Mouse (Mus musculus) forebrain, embryonic 11.5 days (tissue): ENCODE measurements at regions not wholly inside any gene's neighbourhood (a gene's known extent, or its start where the extent isn't known, plus 50 kb on each side); places are given as distances from the start of the nearest gene placed in this dataset.
A peak's percentile ranks its signal among the peaks of the same experiment; 100 is the strongest.

Experiments
- ATAC-seq: fragments of 200-750 bp; cut with Nextera tagmentation; replicated peaks from 2 replicates; pipeline ENCODE4 v1.8.0; 2017; ENCODE audit warnings: moderate TSS enrichment; ENCODE audit not compliant: low FRiP score
- DNase-seq: peaks from one replicate; pipeline ENCODE4 v3.0.0-alpha.2; 2017; ENCODE audit warnings: low spot score
- H3K27ac ChIP-seq: fragments of 300-500 bp; sonication (generic); 2 replicates; pipeline ENCODE4 v1.5.1; 2014; ENCODE audit warnings: low read depth, low read length
- H3K27me3 ChIP-seq: fragments of 300-500 bp; sonication (generic); 2 replicates; pipeline ENCODE4 v1.6.1; 2014; ENCODE audit warnings: mild to moderate bottlenecking, low read length, mixed read lengths; ENCODE audit not compliant: control insufficient read depth, insufficient read depth
- H3K36me3 ChIP-seq: fragments of 300-500 bp; sonication (generic); 2 replicates; pipeline ENCODE4 v1.6.1; 2014; ENCODE audit warnings: mild to moderate bottlenecking, low read length, moderate library complexity, mixed read lengths; ENCODE audit not compliant: control insufficient read depth, insufficient read depth
- H3K4me1 ChIP-seq: fragments of 300-500 bp; sonication (generic); replicated peaks from 2 replicates; pipeline ENCODE4 v1.6.1; 2014; ENCODE audit warnings: low read length, mixed read lengths; ENCODE audit not compliant: control insufficient read depth, insufficient read depth
- H3K4me2 ChIP-seq: fragments of 300-500 bp; sonication (generic); 2 replicates; pipeline ENCODE4 v1.6.1; 2014; ENCODE audit warnings: low read depth, mild to moderate bottlenecking, low read length, moderate library complexity, mixed read lengths; ENCODE audit not compliant: severe bottlenecking
- H3K4me3 ChIP-seq: fragments of 300-500 bp; sonication (generic); 2 replicates; pipeline ENCODE4 v1.5.1; 2014; ENCODE audit warnings: low read depth, low read length
- H3K9ac ChIP-seq: fragments of 300-500 bp; sonication (generic); 2 replicates; pipeline ENCODE4 v1.6.1; 2014; ENCODE audit warnings: low read length
- H3K9me3 ChIP-seq: fragments of 300-500 bp; sonication (generic); 2 replicates; pipeline ENCODE4 v1.6.1; 2016; ENCODE audit warnings: low read length, mixed read lengths; ENCODE audit not compliant: control insufficient read depth
- WGBS: fragments of 180-500 bp; shearing (Covaris S2); extraction: QIAGEN DNeasy Blood & Tissue Kit; methylation state at CpG from one replicate; pipeline ENCODE4 v1.1.7; 2014; 5-methylcytosine and 5-hydroxymethylcytosine counted together

- DNase-seq (no peak), ATAC-seq (no peak)
- H3K4me3 ChIP-seq = no peak overlapping the region
- no peaks in the 10 kb centered on the region for H3K9me3 ChIP-seq
- H3K27ac ChIP-seq = no peak overlapping the region
- 71% methylated on average over 2 of the region's 2 CpGs for WGBS
- no peak overlapping the region for H3K9ac ChIP-seq
- H3K4me2 ChIP-seq = no peak overlapping the region
- no peaks in the 10 kb centered on the region for H3K4me1 ChIP-seq
- no peaks in the 10 kb centered on the region for H3K36me3 ChIP-seq
- no peaks in the 10 kb centered on the region for H3K27me3 ChIP-seq
Observed at GRCm38 (mm10) chr8:15734461-15734860, 688.6 kb upstream of the BB014433 start.

GRCm38 (mm10) chr8:15731324-15731723 is 685.4 kb upstream of the BB014433 start:
- H3K4me2 ChIP-seq = no peak overlapping the region
- ATAC-seq (no peak), DNase-seq (no peak)
- no peak overlapping the region for H3K4me3 ChIP-seq
- no peaks in the 10 kb centered on the region for H3K9me3 ChIP-seq
- H3K9ac ChIP-seq = no peak overlapping the region
- WGBS = 85% methylated on average over 2 of the region's 2 CpGs
- H3K36me3 ChIP-seq = no peaks in the 10 kb centered on the region
- no peak overlapping the region for H3K27ac ChIP-seq
- no peaks in the 10 kb centered on the region for H3K27me3 ChIP-seq
- no peaks in the 10 kb centered on the region for H3K4me1 ChIP-seq

- Histone ChIP-seq H3K36me3 (no peaks in the 10 kb centered on the region), H3K4me1 (no peaks in the 10 kb centered on the region), H3K4me2 (no peak overlapping the region), H3K27me3 (no peaks in the 10 kb centered on the region), H3K4me3 (no peak overlapping the region), H3K9me3 (no peaks in the 10 kb centered on the region), H3K27ac (no peak overlapping the region), H3K9ac (no peak overlapping the region)
- 0% methylated on average over 1 of the region's 1 CpGs for WGBS
- ATAC-seq (no peak), DNase-seq (peak; percentile 66)
Observed at GRCm38 (mm10) chr8:15729075-15729474, 683.2 kb upstream of the BB014433 start.

DNA sequence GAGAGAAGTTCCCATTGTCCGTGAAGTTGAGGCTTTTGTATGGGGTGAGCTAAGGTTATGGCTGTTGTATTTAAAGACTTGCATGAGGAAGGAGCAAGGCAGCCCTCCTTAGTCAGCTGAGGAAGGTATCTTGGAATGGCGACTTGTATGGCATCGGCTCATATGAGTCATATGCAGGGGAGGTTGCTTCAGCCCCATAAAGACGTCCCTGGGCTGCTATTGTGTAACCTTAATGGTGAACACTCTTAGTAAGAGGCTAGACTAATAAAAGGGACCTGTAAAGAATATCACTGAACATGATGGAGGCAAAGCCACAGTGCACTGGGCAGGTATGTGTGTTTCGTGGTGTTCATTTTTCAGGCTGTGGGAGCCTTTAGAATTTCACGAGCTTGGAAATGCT is 680.4 kb upstream of the BB014433 start:
- Histone ChIP-seq H3K4me3 (no peak overlapping the region), H3K36me3 (no peaks in the 10 kb centered on the region), H3K9me3 (no peaks in the 10 kb centered on the region), H3K27me3 (no peaks in the 10 kb centered on the region), H3K27ac (no peak overlapping the region), H3K4me2 (no peak overlapping the region), H3K9ac (no peak overlapping the region), H3K4me1 (no peaks in the 10 kb centered on the region)
- 95% methylated on average over 6 of the region's 6 CpGs for WGBS
- DNase-seq (no peak), ATAC-seq (no peak)
